Mouse (Mus musculus) erythroblast, embryonic 14.5 days (primary cell): ENCODE data around the gene Cd33. TPM values are rescaled to one million over a fixed set of nuclear protein-coding genes. Genes with fewer than 3 reads are reported as not detected.

Experiments used
- H3K27me3 ChIP-seq: 2 replicates; pipeline ENCODE4 v1.6.1; 2012; ENCODE audit warnings: inconsistent platforms; ENCODE audit not compliant: control insufficient read depth
- H3K36me3 ChIP-seq: 2 replicates; pipeline ENCODE4 v1.6.1; 2012; ENCODE audit warnings: mild to moderate bottlenecking, inconsistent platforms; ENCODE audit not compliant: control insufficient read depth
- H3K4me1 ChIP-seq: 2 replicates; pipeline ENCODE4 v1.6.1; 2012; ENCODE audit warnings: inconsistent platforms; ENCODE audit not compliant: control insufficient read depth
- H3K4me3 ChIP-seq: replicated peaks from 2 replicates; pipeline ENCODE3; 2012; ENCODE audit warnings: moderate library complexity, mild to moderate bottlenecking, inconsistent platforms
- H3K9me3 ChIP-seq: 2 replicates; pipeline ENCODE4 v1.6.1; 2012; ENCODE audit warnings: low read length, inconsistent platforms, mixed read lengths; ENCODE audit not compliant: control insufficient read depth
- GATA1 ChIP-seq: IDR thresholded peaks from 2 replicates; pipeline ENCODE4 v1.6.1; 2012; ENCODE audit warnings: low read length, inconsistent platforms, mixed read lengths
- TAL1 ChIP-seq: IDR thresholded peaks from 3 replicates; pipeline ENCODE4 v1.6.1; 2012; ENCODE audit warnings: low read length, inconsistent platforms, mixed read lengths
- polyA plus RNA-seq: library from polyadenylated mRNA; stranded (reverse); fragments of >175 nt; gene quantifications from 2 replicates; pipeline ENCODE4 v1.2.3, GENCODE M21; 2012

The Cd33 gene
- polyA plus RNA-seq, 1 experiment = not detected

DNA sequence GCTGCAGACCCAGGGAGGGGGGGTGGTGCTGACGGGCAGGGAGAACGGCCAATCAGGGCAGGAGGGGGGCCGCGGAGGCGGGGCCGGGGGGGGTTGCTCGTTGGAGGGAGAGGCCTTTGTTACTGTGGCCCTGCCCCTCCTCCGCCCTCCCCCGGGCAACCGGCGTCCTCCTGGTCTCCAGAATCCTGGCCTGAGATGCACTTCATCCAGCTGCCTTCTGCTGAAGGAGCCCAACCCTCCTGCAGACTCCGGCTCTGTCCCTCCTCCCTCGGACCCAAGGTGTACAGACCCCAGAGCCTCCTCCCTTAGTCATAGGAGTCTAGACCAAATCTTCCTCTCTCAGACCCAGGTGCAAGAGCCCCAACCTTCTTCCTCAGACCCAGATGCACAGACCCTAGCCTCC is 54.0 kb downstream of the Cd33 start:
- TF ChIP-seq TAL1 (no peak), GATA1 (no peak)
- Histone ChIP-seq H3K27me3 (peaks cover 26% of the 10 kb centered on the region), H3K9me3 (no peaks in the 10 kb centered on the region), H3K4me1 (no peaks in the 10 kb centered on the region), H3K4me3 (no peak overlapping the region), H3K36me3 (no peaks in the 10 kb centered on the region)

DNA sequence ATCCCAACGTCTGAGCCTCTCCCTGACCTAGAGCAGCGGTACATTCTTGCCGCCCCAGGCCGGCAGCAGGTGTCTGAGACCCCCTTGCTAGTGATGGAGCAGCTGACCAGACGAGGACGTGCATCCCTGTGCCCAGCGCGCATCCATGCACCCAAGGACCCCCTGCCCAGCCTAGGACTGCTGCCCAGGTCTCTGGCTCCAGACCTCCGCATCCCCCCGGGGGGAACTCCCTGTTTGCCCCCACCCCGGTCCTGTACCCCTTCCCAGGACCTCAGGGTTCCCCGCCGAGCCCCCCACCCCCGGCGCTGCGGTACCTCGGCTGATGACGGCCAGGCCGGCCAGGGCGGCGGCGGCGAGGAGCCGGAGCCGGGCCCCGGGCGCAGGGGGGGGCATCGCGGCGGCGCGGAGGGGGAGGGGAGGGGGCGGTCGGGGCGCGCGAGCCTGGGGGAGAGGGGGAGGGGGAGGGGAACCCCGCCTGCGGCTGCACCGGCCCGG is 54.5 kb downstream of the Cd33 start, which contains the start of gene Iglon5:
Gene Iglon5 (minus strand): TSS at position 445 of the 495 bp plus-strand sequence.
- TF ChIP-seq GATA1 (no peak), TAL1 (no peak)
- H3K27me3 ChIP-seq = peaks cover 26% of the 10 kb centered on the region
- H3K36me3 ChIP-seq = no peaks in the 10 kb centered on the region
- H3K4me3 ChIP-seq = no peak within 1 kb of the TSS
- no peaks in the 10 kb centered on the region for H3K4me1 ChIP-seq
- H3K9me3 ChIP-seq = no peaks in the 10 kb centered on the region

DNA sequence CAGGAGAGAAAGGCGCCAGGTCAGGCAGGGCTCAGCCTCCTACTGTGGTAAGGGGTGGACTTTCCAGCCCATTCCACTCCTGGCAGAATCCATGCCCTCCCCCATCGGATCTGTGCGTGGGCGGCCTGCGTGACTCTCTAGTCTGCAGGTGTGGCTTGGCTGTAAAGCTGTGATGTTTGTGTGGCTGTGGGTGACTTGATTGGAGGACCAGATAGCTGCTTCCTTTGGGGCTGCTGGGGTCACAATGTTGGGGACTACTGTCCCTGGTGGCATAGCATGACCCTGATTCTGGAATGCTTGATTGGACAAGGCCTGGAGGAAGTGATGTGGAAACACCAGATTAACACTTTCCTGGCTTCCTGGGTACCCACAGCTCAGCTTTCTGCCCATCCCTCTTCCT is 55.6 kb downstream of the Cd33 start:
- peaks cover 26% of the 10 kb centered on the region for H3K27me3 ChIP-seq
- TF ChIP-seq GATA1 (no peak), TAL1 (no peak)
- no peak overlapping the region for H3K4me3 ChIP-seq
- H3K9me3 ChIP-seq = no peaks in the 10 kb centered on the region
- H3K36me3 ChIP-seq = no peaks in the 10 kb centered on the region
- no peaks in the 10 kb centered on the region for H3K4me1 ChIP-seq

DNA sequence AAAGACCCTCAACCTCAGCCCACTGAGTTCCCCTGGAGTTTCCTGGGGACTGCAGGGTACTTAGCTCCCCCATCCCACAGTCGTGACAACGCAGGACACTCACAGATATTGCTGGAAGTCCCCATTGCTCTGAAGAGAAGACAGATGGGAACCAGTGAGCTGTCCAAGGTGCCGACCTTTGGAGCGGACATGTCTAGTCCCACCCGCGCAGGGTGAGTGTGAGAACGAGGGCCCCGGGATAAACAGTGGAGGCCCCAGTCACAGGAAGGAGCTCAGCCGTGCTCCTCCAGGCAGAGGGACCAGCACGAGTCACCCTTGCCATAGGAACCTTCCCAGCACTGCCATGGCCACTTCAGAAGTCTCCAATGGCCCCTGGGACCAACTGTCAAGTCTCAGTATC is 61.0 kb downstream of the Cd33 start:
- H3K4me1 ChIP-seq = no peaks in the 10 kb centered on the region
- peaks cover 6% of the 10 kb centered on the region; the same call in 1 of the 2 replicates for H3K27me3 ChIP-seq
- TF ChIP-seq TAL1 = no peak
- TF ChIP-seq GATA1 = no peak
- H3K4me3 ChIP-seq = no peak overlapping the region
- H3K9me3 ChIP-seq = no peaks in the 10 kb centered on the region
- no peaks in the 10 kb centered on the region for H3K36me3 ChIP-seq

DNA sequence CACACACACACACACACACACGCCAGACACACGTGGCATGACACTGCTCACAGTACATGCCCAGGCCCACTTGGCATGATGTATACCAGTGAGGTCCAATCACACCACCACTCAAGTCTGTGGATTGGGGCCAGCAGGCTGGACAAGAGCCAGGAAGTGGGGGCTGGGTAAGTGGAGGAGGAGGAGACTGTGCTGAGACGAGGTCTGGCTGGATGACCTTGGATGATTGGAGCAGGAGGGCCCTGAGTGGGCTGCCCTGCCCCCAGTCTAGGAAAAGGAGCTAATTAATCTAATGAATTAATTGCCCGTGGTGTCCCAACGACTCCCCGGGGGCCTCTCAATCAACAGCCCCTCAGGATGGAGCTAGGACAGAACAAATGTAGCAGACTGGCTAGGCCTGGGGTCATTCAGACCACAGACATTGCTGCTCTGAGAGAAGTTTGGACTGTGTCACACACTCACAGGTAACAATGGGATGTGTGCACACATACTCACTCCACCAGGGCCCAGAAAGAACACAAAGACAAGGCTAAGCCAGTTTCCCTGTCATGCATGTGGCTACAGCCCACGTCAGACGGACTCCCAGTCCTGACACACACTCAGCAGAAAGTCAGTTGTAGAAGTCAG is 62.0 kb downstream of the Cd33 start:
- H3K27me3 ChIP-seq = peaks cover 16% of the 10 kb centered on the region
- H3K4me3 ChIP-seq = no peak overlapping the region
- H3K36me3 ChIP-seq = no peaks in the 10 kb centered on the region
- no peaks in the 10 kb centered on the region for H3K9me3 ChIP-seq
- TF ChIP-seq TAL1 (no peak), GATA1 (no peak)
- H3K4me1 ChIP-seq = no peaks in the 10 kb centered on the region

DNA sequence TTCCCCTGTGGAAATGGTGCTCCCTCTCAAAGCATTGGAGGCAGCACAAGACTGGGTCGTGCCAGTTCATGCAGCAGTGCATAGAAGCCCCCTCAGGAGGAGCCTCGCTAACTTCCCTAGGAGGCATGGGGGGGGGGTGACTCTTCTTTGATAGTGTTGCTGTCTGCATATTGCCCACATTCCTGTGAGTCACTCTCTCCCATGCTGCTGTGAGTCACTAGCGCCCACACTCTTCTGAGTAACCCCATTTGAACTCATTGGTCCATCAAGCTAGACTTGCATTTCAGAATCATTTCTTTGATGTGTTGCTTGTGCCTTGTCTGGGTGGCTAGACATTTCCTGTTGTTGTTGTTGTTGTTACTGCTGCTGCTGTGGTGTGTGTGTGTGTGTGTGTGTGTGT is 63.0 kb downstream of the Cd33 start:
- Histone ChIP-seq H3K27me3 (peaks cover 26% of the 10 kb centered on the region), H3K9me3 (no peaks in the 10 kb centered on the region), H3K4me3 (no peak overlapping the region), H3K36me3 (no peaks in the 10 kb centered on the region), H3K4me1 (no peaks in the 10 kb centered on the region)
- no peak for TF ChIP-seq GATA1
- no peak for TF ChIP-seq TAL1

DNA sequence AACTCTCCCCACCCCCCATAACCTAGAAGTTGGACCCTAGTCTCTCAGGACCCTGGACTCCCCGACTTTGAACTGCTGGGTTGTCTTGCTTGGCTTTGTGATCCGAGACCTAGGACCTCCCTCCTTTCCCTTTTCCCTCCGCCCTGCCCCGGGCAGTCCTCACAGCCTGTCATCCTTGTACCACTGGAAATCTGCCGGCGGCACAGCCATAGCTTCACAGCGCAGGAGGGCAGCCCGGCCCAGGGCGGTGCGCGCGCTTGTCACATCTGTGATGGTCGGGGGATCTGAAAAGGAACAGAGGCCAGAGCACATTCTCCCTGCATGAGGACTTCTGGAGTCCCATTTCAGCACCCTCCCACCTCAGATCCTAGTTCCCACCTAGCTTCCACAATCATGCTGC is 67.9 kb downstream of the Cd33 start:
- TF ChIP-seq TAL1 (no peak), GATA1 (no peak)
- Histone ChIP-seq H3K27me3 (peaks cover 41% of the 10 kb centered on the region), H3K9me3 (no peaks in the 10 kb centered on the region), H3K4me3 (no peak overlapping the region), H3K36me3 (no peaks in the 10 kb centered on the region), H3K4me1 (no peaks in the 10 kb centered on the region)

DNA sequence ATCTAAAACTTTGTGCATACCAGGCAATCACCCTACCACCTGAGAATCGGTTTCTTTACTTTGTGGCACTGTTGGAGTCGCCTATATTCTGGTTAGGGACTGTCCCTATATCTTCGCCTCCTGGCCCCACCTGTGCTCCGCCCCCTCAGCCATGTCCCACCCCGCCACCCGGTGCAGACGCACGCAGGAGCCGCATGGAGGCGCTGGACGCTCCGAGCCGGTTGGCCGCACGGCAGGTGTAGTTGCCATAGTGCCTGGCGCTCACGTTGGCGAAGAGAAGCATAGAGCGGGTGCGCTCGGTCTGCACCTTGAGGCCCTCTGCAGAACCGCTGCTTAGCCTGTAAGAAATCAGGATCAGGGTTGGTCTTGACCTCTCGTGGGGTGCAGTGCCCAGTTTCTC is 68.5 kb downstream of the Cd33 start:
- peaks cover 41% of the 10 kb centered on the region for H3K27me3 ChIP-seq
- TF ChIP-seq TAL1 = no peak
- TF ChIP-seq GATA1 = no peak
- no peaks in the 10 kb centered on the region for H3K9me3 ChIP-seq
- no peak overlapping the region for H3K4me3 ChIP-seq
- no peaks in the 10 kb centered on the region for H3K36me3 ChIP-seq
- no peaks in the 10 kb centered on the region for H3K4me1 ChIP-seq

Other genes with a start within 250 kb of the Cd33 start
- gene Zfp715, start 231.1 kb downstream of the Cd33 start, polyA plus RNA-seq = 0.01 and 0.04 TPM in 2 replicates
- gene Siglecf, start 193.1 kb downstream of the Cd33 start, polyA plus RNA-seq = 0.02 TPM in 1 of 2 replicates, not detected in the other
- not detected in 2 replicates for gene Siglecg, start 136.2 kb downstream of the Cd33 start, polyA plus RNA-seq
- not detected in 2 replicates for gene Lim2, start 116.8 kb downstream of the Cd33 start, polyA plus RNA-seq
- not detected in 2 replicates for gene Nkg7, start 107.4 kb downstream of the Cd33 start, polyA plus RNA-seq
- gene Cldnd2, start 103.6 kb downstream of the Cd33 start, polyA plus RNA-seq = not detected in 2 replicates
- gene Etfb, start 100.3 kb downstream of the Cd33 start, polyA plus RNA-seq = 8.9 and 11.8 TPM in 2 replicates
- not detected in 2 replicates for gene Gm45233, start 100.3 kb downstream of the Cd33 start, polyA plus RNA-seq
- 0.06 and 0.10 TPM in 2 replicates for gene Vsig10l, start 81.3 kb downstream of the Cd33 start, polyA plus RNA-seq
- gene Iglon5, start 54.4 kb downstream of the Cd33 start, polyA plus RNA-seq = 0.01 TPM in 1 of 2 replicates, not detected in the other
- gene 4931406B18Rik, start 38.5 kb downstream of the Cd33 start, polyA plus RNA-seq = not detected in 2 replicates
- gene Zfp658, start 17.8 kb upstream of the Cd33 start, polyA plus RNA-seq = not detected in 2 replicates
- not detected in 2 replicates for gene Zfp719, start 35.2 kb upstream of the Cd33 start, polyA plus RNA-seq
- gene Zfp819, start 62.7 kb upstream of the Cd33 start, polyA plus RNA-seq = 0.01 TPM in 1 of 2 replicates, not detected in the other
- gene Ceacam18, start 90.3 kb upstream of the Cd33 start, polyA plus RNA-seq = not detected in 2 replicates
- not detected in 2 replicates for gene Siglece, start 115.7 kb upstream of the Cd33 start, polyA plus RNA-seq
- gene Ctu1, start 127.6 kb upstream of the Cd33 start, polyA plus RNA-seq = 0.30 and 0.34 TPM in 2 replicates
- 0.04 TPM in 1 of 2 replicates, not detected in the other for gene Klk14, start 146.0 kb upstream of the Cd33 start, polyA plus RNA-seq
- gene Klk13, start 168.1 kb upstream of the Cd33 start, polyA plus RNA-seq = not detected in 2 replicates
- not detected in 2 replicates for gene Klk12, start 224.5 kb upstream of the Cd33 start, polyA plus RNA-seq
- not detected in 2 replicates for gene Klk11, start 230.2 kb upstream of the Cd33 start, polyA plus RNA-seq
- not detected in 2 replicates for gene Klk10, start 236.6 kb upstream of the Cd33 start, polyA plus RNA-seq
- not detected in 2 replicates for gene Klk9, start 247.5 kb upstream of the Cd33 start, polyA plus RNA-seq